Mouse (Mus musculus) B cell, adult 2 months (primary cell): ENCODE measurements around the gene Mpp6.

Experiments used
- DNase-seq, 2 experiments: peaks; one replicate each; pipeline ENCODE4 v3.0.0; 2022

Gene Mpp6

DNA sequence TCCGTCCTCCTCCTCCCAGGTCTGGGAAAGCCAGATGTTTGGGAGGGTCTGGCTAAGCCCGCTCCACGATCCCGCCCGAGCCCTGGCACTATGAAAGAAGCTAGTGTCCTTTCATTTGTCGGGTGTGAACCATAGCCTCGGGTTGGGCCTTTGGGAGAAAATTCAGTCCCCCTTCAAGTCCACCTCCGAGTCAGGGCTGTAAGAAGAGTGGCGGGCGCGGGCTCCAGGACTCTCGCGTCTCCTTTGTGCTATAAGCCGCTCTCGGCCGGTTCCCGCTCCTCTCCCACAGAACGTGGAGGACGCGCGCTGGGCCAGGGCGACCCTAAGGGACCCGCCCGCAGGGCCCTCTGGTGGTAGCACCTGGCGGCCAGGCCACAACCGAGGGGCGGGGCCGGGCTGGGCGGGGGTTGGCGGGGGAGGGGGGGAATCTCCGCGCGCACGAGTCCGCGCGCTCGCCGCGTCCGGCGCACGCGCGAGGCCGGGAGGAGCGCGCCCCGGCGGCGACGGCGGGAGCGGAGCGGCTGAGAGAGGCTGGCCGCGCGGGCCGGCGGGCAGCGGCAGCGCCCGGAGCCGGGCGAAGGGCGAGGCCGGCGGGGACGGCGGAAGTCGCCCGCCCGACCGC is at the start of gene Mpp6:
Mpp6 (plus strand) TSS at position 485 of the 622 bp plus-strand sequence.
- DNase-seq = peak; percentile 85

DNA sequence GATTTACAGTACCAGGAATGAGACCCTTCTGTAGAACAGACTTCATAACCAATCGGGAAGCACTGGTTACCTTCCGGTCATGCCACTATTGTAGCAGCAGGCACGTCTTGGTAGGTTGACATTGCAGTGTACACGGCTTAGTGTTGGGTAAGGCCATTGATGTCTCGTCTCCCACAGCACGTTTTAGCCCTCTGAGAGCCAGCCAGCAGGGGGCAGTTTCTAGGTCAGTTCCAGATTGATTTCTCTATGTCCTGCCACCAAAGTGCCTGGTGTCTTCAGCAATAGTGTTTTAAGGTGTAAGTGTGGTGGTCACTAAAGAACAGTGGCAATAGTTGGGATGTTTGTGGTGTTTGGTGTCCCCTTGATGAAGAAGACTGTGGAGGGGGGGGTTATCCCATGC is 43.9 kb upstream of the Mpp6 start:
- DNase-seq = peak; percentile 7 to 9

DNA sequence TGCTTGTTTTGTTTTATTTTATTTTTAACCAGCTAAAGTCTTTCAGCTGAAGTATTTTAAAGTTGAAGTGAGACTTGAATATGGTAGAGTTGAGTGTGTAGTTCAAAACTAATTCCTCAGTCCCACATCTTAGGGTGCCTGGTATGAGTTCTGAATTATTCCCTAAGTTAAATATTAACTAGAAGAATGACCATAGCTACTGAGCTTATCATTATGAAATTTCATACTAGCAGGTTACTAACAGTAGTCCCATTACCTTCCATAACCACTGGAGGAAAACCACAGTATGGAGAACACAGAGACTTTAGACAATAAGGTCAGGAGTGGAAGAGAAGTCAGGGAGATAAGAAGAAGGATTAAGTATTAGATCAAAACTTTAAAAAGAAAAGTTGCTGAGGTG is 41.6 kb upstream of the Mpp6 start:
- no peak for DNase-seq

DNA sequence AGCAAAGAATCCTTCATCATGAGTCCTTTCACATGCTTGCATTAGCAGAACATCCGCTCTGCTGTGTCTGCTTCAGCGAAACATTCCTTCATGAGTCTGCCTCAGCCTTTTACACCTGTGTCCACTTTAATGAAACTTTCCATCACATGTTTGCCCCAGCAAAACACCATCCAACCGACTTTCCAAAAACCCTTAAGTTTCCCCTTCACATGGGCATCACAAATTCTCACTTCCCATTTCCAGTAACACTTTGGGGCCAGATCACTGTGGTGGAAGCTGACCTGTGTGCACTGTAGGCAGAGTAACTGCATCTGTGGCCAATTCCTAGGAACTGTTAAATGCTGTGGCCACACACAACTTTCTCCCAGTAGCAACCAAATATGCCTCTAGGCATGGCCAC is 34.8 kb upstream of the Mpp6 start:
- no peak for DNase-seq

DNA sequence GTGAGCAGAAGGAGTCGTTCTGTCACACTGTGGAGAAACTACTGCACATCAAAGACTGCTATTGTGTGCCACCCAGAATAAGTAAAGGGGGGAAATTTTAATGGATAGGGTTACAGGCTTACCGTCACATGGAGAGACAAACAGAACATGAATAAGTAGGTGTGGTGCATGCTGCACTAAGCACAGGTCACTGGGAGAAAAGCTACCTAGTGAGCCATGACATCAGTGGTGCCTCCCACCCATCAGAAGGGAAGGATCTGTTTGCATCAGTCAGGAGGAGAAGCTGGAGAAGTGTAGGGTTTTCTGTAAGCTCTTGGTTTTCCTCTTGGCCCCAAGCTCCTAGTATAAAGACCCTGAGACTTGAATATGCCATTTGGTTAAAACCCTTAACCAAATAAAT is 33.6 kb upstream of the Mpp6 start:
- no peak for DNase-seq

DNA sequence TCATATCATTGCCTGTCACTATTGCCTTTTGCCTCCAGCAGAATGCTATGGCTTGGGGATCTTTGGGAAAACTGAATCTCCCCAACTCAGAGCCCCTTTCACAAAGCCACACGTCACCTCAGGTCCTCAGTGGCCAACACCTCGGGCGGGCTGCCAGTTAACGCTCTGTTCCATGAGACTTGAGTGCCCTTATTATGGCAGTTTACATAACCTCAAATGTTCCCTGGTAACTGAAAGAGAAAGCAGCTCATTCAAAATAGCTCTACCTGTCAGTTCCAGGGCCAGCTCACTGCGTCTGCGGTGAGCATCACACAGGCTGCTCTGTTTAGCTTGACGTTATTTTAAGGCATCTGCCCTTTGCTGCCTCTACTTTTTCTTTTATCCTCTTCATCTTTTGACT is 29.6 kb upstream of the Mpp6 start:
- no peak for DNase-seq

DNA sequence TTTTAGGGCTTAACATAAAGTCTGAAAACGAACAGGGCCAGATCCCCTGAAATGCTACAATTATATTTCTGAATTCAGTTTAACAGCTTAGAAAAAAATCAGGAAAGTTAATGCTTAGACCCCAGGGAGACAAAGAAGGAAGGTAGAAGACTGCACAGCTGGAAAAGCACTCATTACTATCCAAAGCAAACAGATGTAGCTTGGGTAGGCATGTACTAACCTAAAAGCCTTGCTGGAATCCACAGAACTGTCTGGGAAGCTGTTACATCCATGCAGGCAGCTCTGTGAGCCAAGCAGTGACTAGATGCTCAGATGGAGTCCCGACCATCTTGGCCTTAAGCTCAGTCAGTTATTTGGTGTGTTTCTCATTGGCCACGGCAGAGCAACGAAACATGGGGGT is 24.8 kb upstream of the Mpp6 start:
- no peak for DNase-seq

DNA sequence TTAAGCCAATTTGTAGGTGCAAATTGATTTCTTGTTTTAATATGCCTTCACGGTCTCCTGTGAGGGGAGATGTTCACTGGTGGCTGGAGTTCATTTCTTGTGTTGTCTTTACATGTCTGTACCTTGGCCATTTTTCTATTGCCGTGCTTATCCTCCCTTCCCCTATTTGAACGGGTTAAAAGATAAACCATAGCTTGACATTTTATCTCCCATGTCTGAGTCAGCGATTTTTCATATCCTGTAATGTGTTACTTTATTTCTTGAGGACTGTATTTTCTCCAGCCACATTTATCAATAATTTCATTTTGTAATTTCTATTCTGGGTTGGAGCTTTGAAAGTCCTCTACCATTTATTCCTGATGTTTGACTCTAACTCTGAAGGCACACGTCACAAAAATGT is 20.7 kb upstream of the Mpp6 start:
- DNase-seq = no peak

DNA sequence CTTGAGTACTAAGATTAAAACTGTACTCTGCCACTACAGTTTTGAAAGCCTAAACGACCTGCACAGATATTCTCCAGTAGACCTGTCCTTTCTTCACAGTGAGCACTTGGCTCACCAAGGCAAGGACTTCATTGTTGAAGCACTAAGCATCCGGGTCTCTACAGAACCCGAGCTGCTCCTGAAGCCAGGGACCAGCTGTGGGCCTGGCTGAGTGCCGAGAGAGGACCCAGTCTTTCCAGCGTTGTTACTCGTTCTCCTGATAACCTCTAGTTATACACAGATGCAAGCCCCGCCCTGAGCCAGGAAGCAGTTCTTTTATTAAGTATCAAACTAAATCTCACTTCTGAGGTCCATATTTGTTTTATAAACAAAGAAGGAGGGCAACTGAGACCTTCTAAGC is 19.8 kb upstream of the Mpp6 start:
- DNase-seq = no peak

DNA sequence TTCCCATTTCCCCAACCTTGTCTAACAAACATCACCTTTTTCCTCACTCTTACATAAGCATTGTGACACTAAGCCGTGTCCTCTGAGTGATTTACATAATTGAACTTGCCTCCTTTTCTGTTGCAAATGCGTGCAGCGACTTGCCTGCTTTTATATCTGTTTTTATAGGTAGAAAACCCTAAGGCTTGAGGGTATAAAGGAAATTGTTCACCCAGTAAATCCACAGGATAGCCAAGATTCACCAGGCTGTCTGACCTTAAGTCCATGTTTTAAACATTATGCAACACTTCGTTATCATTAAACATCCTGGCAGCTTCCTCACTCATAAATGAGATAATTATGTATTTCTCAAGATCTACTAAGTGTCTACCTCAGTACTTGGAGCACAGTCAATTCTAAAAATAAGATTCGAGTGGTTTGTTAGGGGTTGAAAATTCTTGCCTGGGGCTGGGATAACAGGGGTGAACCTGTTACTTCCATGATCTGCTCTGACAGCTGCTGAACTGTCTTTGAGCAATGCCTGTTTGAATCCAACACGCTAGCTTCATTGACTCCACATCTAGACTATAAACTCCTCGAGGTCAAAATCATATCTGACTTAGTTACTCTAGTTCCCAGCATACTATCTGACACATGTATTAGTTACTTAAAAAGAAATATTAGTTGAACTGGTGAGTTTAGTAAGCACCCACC is 18.4 kb upstream of the Mpp6 start:
- no peak for DNase-seq

DNA sequence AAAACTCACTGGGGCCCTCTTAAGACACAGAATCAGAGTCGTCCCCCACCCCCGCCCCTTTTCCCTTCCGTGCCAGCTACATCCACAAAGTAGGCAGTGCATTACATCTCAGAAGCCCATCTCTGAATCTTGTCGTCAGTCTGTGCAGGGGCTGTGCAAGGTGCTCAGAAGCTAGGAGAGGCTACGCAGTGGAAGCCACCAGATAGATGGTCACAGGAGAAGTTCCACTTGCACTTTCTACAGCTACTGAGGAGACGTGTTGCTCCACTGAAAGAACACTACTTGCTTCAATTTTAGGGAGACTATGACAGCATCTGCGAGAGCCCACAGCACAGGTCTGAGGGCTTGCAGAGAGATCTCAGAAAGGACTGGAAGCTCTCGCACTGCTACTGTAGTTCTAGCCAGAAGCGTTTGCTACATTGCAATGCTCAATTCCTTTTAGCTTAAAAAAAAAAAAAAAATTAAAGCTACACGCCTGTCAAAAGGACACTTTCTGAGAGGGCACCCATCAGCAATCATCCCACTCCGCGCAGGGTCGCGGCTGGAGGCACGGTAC is 762 bp upstream of the Mpp6 start:
- no peak for DNase-seq

DNA sequence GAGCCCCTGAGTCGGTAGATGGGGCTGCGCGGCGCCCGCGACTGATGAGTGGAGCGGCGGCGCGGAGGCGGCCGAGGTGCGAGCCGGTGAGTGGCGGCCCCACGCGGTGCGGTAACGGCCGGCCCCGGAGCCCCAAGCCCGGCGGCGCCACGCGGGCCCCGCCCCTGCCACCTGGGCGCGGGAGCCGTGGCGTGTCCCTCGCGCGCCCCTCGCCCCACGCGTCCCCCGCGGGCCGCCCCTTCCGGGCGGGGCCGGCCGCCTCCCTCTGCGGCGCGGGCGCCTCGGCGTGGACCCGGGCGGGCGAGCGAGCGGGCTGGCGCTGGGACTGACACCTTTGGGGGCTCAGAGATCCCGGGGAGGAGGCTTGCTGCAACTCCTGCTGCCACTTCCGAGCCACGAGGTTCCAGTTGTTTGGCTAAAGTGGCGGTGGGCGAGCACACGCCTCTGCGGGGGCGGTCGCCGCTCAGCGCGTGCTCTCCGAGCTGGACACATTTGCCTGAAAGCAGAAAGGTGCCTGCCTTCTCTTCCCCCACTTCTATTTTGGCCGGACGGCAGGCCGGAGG is 419 bp downstream of the Mpp6 start:
- DNase-seq = peak in 1 of 2 experiments; percentile 48

DNA sequence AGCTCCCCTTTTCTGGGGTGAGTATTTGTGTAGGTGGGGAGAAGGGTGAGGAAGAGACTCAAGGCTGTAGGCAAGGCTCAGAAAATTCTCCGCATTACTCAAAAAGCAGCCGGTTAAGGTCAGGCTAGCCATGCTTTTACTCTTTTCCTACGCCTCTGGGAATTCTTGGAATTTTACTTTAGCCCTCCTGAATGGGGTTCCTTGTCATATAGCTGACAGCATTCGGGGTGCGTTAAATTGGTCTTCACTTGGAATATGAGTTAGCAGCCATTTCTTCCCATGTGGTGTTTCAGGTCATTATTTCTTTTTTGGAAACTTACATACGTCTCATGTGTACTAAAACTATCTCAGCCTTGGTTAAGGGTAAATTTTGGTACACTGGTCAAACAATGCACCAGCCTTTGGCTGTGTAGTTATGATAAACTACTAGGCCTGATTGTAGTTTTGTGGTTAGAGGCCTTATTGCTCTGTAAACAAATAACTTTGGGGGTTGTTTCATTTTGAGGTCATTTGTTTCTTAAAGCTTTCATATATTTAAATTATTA is 1.1 kb downstream of the Mpp6 start:
- peak in 1 of 2 experiments; percentile 2 for DNase-seq

DNA sequence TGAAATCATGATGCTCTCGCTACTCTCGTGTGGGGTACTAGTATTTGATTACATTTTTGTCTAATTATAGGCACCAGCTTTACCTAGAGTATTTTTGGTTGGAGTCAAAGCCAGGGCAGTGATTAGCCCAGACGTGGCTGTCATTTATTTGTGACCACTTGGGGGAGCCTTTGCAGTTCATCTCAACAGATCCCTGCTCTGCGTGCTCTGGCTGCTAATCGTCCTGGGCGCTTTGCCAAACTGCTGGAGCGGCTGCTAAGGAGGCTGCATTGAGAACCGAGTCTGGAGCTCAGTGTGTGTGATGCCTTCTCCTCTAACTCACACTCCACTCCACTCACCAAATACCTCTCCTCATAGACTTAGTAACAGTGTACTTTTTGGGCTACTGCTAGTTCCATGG is 2.7 kb downstream of the Mpp6 start:
- DNase-seq = peak; percentile 76 to 81

DNA sequence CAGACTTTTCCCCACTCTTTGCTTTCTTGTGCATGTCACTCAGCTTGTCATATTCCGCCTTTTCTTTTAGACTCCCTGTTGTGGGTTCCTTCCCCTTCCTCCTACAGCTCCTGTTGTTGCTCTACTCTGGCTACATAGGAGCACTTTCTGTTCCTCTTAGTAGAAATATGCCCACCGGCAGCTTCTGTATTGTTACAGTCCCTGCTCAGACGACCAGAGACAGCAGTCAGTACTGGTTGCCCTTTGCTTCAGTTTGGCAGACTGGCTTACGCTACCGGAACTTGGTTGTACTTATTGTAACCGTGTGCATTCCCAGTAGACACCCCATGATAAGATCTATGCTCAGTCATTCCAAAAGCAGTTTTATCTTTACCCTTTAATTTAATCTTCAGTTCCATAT is 4.2 kb downstream of the Mpp6 start:
- peak; percentile 42 to 50 for DNase-seq

DNA sequence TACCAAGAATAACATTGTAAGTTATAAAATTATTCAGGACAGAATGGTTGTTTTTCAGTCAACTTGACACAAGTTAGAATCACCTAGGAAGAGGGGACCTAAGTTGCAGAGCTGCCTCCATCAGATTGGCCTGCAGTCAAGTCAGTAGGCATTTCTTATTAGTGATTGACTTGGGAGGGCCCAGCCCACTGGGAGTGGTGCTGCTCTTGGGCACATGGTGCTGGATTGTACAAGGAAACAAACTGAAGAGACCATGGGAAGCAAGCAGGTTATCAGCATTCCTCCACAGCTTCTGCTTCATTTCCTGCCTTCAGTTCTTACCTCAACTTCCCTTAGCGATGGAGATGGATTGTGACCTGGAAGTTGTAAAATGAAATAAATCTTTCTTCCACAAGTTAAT is 10.9 kb downstream of the Mpp6 start:
- no peak for DNase-seq

DNA sequence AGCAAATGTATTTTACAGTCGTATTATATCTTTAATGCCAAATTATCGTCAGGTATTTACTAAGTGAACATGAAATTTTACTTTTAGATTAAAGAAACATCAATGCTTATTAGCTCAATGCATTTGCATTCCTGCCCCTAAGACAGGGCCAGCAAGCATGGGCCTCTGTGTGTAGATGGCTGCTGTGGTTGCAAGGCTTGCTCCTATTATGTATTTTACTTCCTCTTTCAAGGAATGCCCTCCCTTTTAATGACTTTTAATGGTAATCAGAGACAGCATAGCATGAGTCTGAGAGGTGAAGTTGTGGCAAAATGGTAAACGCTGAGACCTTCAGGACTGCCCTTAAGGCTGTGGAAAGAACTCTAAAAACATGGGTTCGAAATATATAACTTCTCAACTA is 12.8 kb downstream of the Mpp6 start:
- DNase-seq = no peak

DNA sequence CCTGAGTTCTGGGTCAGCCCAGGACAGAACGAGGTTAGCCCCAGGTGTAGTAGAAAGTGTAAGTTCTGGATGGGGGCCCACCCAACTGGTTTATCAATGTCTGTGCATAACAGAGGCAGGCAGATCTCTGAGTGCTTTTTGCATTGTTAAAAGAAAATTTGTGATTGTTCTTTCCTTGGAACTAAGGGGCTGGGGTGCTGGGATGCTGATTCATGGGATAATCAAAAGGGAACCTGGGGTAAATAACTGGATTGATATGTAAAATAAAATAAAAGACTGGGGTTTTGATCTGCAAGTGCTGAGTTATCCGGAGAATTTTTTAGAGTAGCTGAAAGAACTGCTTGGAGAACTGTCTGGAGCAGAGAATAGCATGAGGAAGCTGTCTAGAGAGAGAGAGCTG is 14.2 kb downstream of the Mpp6 start:
- no peak for DNase-seq

DNA sequence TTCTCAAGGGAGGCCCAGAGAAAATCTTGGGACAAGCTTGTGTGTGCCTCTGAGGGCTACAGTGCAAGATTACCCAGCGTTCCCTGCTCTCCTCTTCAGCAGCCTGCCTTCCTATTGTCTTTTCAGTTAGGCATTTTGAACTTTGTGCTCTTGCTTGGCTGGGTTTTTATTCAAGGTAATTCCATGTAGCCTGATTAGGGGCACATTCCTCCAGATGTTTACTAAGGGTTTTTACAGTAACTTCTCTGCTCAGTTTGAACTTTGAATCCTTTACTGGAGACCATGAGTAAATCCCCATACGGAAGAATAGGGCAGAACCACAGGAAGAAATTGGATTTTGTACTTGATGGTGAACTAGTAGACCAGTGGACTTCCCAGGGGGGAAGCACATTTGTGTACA is 16.3 kb downstream of the Mpp6 start:
- DNase-seq = no peak

DNA sequence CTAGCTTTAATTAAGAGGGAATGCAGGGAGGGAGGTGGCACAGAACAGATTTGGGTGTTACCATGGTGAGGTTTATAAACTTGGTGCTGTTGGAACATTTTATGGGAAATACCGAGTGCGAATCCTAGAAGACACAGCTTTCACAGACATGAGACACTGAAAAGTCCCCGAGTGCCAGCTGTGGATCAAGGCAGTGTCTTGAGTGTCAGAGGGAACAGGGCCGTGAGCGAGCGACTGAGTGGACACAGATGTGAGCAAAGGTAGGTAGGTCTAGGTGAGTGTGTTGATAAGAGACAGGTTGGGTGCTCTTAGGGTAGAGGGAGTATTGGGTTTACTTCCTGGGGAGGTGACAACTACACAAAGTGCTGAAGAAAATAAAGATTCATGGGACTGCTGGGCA is 17.5 kb downstream of the Mpp6 start:
- no peak for DNase-seq

DNA sequence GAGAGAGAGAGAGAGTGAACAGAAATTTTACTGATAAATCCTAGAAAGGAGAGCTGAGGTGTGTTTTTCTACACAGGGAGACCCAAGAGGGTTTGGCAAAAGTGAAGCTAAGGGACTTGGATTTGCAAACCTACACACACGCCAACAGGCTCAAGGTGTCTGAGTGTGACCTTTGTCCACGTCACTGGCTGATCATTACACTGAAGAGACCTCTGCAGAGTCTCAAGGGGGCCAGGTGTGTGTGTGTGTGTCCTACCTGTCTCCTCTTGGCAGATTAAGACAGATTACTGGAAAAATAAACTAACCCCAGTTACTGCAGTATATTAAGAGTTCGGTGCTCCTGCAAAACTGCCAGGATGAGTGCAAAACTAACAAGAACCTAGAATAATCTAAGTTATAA is 27.6 kb downstream of the Mpp6 start:
- no peak for DNase-seq

DNA sequence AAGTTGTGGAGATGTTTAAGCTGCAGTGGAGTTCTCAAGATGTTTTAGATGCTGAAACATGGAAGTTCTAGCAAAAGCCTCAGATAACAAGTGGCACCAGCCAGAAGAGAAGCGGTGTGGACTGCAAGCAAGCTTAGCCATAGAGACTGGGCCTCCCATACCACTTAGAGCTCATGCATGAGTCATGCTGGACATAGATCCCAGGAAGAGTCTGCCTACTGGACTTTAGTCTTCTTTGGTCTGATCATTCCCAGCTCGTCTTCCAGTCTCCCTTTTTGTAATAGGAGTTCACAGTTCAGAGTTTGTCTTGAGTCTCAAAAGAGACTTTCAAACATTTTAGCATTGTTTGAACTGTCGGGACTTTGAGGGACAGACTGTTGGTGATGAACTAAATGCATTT is 29.5 kb downstream of the Mpp6 start:
- DNase-seq = no peak

DNA sequence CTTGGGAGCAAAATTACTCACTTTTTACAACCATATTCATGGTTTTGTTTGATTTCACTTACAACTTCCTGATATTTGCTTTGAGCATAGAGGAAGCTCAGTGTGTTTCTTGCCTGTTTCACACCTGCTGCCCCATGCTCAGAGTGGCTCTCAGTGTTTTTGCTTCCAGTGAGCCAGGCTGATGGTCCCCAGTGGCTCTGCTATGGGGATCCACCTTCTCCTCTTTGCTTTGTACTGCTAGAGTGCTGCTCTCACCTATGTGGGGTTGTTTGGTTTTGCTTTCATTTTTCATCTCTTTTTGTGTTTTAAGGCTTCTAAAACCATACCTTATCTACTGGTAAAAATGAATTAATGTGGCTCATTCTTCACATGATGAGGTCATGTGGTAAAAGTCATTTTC is 36.1 kb downstream of the Mpp6 start:
- DNase-seq = peak; percentile 32 to 47

DNA sequence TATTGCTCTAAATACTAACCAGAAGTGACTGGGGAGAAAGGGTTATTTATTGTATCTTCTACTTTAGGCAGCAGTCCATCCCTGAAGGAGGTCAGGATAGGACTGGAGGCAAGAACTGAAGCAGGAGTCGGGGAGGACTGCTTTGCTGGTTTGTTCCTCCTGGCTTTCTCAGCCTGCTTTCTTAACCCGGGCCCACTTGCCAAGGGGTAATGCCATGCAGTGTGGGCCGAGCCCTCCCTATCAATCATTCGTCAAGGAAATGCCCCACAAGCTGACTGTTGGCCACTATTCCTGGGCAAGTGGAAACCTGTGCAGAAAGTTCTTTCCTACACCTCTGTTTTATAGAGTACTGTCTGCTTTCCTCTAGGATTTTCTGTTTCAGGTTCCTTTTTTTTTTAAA is 39.3 kb downstream of the Mpp6 start:
- DNase-seq = no peak
